Mouse (Mus musculus) hindbrain, embryonic 15.5 days (tissue): ENCODE measurements around the gene Baat. TPM values are rescaled to one million over a fixed set of nuclear protein-coding genes. Genes with fewer than 3 reads are reported as not detected.

Source experiments
- polyA plus RNA-seq: library from polyadenylated mRNA; unstranded; fragments of >200 nt; fragmentation: Nextera tagmentation; extraction: Ambion mirVana; gene quantifications from 2 replicates; pipeline ENCODE4 v1.2.1, GENCODE M21; 2015

The Baat gene
- polyA plus RNA-seq, 1 experiment from 2014 or later = not detected

Other genes starting within 250 kb of the Baat start
- not detected in 2 replicates for gene Acnat2, start 98.4 kb downstream of the Baat start, polyA plus RNA-seq
- not detected in 2 replicates for gene Acnat1, start 32.6 kb downstream of the Baat start, polyA plus RNA-seq
- gene Mrpl50, start 14.5 kb upstream of the Baat start, polyA plus RNA-seq = 72.5 and 72.9 TPM in 2 replicates
- 11.3 and 11.8 TPM in 2 replicates for gene Zfp189, start 14.6 kb upstream of the Baat start, polyA plus RNA-seq
- gene Aldob, start 43.0 kb upstream of the Baat start, polyA plus RNA-seq = 0.43 and 0.47 TPM in 2 replicates
- gene Tmem246, start 91.3 kb upstream of the Baat start, polyA plus RNA-seq = 118 and 128 TPM in 2 replicates
- gene Rnf20, start 125.4 kb upstream of the Baat start, polyA plus RNA-seq = 49.2 and 49.8 TPM in 2 replicates
- gene Ppp3r2, start 175.5 kb upstream of the Baat start, polyA plus RNA-seq = 0.46 and 0.62 TPM in 2 replicates